Mouse (Mus musculus) spleen, postnatal 36 days (tissue): Measurements from ENCODE around the gene Rnf151.

Experiments used
- DNase-seq, 2 experiments: peaks; one replicate each; pipeline ENCODE4 v3.0.0; 2022; ENCODE audit warnings: low spot score in 2 of 2, mixed read lengths in 1 of 2

Rnf151 gene

GRCm38 (mm10) chr17:24717943-24718342 lies at the start of gene Rnf151, which contains the start of gene Rps2:
Rnf151 (minus strand) TSS chr17:24718063.
Rps2 (plus strand) TSS chr17:24718116.
- DNase-seq = no peak

GRCm38 (mm10) chr17:24766266-24766875 lies 48.5 kb upstream of the Rnf151 start:
- DNase-seq = no peak

DNA sequence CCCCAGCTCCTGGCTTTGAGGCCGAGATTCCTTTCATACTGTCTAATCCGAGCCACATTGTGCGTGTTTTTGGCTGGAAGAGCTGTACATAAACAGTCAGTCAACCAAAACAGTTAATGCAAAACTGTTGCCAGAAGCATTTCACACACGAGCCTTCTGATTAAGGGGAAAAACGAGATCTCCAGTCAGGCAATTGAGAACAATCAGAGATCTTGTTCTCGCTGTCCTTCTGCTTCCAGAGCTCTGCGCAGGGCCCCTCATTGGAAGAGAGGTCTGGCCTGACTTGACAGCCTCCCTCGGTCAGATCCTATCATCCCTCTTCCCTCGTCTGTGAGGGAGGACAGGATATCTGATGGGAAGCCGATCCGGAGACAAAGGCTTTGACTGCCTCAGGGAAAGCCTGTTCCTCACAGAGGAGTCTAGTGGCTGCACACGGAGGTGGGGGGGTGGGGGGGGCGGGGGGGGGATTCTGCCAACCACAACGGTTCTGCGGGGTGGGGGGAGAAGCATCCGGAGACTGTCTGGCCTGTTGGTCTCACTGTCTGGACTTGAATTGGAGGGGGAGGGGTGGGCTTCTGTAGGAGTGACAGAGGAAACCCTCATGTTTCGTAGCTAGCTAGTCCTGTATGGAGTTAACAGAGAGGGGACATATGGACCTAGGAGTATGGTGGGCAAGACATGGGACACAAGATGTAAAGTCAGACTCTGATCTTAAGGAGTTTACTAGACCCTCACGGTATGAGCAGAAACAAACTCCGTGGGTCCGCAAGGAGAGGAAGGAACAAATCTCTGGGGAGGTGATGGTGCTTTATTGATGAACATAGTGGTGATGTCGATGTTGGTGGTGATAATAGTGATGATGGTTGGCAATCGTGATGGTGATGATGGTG lies 47.4 kb upstream of the Rnf151 start:
- DNase-seq = no peak

DNA sequence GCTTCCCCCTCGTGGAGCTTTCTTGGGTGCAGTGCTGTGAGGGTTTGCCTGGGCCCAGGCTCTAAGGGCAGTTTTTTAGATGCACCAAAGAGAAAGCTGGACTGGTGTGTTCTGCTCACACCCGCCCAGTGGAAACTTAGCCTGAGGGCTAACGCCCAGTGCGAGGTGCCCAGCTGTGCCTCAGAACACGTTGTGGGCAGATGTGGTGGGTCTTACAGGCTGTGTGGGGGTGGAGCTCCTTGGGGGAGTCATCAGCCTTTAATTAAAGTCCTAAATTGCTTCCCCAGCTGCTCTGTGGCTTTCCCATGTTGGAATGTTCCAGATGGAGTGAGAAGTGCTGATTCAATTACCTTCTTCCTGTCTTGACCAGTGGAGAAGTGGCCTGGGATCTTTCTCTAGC lies 43.3 kb upstream of the Rnf151 start:
- no peak for DNase-seq

DNA sequence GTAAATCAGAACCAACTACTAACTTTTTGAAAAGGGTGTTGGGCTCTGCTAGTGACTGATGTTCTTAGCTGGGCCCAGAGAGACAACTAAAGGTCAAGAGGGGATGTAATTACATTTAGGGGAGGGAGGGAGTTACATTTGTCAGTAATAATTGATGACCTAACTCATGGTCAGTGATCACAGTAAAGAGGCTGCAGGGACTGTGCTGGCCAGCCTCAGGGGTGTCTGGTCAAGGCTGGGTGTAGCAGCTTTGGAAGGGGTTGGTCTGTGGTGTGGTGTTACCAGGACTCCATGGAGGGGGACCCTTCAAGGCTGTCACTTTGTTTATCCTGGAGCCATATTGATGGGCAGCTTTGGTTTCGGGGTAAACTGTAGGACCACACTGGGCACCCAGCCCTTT lies 39.5 kb upstream of the Rnf151 start:
- no peak for DNase-seq

- DNase-seq = no peak
Measured at GRCm38 (mm10) chr17:24752415-24753394, 34.8 kb upstream of the Rnf151 start, which contains the start of gene Hs3st6. Hs3st6 (plus strand) TSS chr17:24752988.

- no peak for DNase-seq
Measured at GRCm38 (mm10) chr17:24751528-24751927, 33.7 kb upstream of the Rnf151 start.

DNA sequence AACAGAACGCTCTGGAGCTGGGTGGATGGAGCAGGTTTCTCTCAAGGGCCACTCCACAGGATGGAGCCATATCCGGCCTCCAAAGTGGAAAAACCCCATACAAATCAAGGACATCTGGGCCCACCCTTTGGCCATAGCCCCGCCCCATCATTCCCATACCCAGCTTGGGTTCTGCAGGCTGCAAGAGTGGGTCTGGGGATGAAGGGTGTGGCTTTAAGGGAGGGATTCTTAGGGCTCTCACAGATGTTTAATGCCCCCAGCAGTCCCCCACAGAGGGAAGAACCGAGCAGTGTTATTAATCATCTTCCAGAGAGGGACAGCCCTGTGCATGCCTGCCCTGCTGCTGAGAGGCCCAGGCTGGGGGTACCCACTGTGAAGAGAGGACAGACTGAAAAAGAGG lies 29.1 kb upstream of the Rnf151 start:
- DNase-seq = no peak

DNA sequence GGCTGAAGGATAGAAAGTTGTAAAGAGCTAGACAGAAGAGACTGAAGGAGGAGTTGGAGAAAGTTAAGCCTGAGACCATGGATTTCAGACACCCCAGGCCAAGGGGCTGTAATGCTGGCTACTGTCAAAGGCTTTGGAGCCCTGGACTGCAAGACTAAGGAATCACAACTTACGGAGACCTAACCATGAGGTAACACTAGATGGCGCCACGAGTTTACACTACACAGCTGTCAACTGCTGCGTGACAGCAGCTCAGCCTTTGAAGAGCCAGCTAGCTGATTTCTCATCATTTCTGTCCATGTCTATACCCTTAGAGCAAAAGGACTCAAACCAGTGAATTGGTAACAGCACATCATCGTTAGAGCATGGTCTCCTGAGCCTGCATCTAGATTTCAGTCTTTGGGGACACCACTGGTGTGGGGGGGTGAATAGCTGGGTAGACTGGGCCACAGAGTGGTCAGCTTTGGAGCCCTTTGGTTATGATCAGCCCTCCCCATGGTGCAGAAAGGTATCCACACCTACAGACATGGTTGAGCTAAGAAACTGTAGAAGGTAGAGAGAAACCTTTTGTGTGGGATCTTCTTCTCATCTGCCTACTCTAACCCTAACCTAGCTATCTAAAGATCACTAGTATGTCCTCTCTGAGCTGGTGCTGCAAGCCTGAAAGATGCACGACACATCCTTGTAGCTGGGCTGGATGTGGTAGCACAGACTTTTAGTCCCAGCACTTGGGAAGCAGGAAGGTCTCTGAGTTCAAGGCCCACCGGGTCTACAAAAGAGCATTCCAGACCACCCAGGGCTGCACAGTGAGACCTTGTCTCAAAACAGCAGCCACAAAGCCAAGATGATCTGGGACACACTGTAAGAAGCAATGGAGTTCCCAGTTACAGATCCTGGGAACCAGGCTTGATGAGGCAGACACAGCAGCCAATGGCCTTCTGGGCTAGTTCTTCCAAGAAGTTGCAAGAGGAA lies 27.9 kb upstream of the Rnf151 start:
- DNase-seq = peak; percentile 74

GRCm38 (mm10) chr17:24744381-24744780 lies 26.5 kb upstream of the Rnf151 start:
- no peak for DNase-seq

DNA sequence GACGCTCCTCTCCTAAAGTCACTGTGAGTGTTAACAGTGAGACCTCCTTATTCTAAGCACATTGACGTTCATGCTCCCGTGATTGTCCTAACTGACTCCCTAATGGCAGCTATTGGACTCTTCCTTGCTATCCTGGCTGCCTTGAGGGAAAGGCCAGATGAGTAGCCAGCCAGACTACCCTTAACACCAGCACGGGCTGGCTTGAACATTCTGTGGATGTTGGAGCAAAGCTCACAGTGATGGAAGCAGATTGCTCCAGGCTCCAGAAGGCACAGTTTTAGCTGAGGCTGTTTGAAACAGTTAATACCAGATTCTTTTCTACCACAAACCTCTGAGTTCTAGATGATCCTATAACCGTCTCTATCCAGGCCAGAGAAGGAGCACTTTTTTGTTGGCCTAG lies 26.0 kb upstream of the Rnf151 start:
- no peak for DNase-seq

GRCm38 (mm10) chr17:24742307-24742706 lies 24.4 kb upstream of the Rnf151 start:
- no peak for DNase-seq

DNA sequence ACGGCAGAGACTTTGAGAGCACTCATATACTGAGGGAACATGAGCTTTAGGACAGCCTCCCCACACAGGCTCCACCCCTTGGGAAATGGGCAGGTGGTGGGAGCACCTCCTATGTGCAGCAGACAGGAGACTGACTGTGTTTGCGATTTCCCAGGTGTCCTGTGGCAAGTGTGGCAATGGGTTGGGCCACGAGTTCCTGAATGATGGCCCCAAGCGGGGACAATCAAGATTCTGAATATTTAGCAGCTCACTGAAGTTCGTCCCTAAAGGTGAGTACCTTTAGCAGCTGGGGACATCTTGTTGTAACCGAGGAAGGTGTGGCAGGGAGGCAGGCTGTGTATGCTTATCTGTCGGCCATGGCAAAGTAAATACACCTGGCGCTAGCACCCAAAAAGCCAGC lies 22.1 kb upstream of the Rnf151 start:
- no peak for DNase-seq

DNA sequence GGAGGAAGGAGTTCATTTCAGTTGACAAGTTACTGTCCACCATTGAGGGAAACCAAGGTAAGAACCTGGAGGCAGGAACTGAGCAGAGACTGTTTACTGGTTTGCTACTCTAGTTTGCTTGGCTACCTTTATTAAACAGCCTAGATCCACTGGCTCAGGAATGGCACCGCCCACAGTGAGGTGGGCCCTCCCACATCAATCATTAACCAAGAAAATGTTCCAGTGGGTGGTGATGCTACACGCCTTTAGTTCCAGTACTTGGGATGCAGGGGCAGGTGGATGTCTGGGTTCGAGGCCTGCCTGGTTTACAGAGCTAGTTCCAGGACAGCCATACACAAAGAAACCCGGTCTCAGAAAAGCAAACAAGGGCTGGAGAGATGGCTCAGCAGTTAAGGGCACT lies 20.4 kb upstream of the Rnf151 start:
- no peak for DNase-seq

GRCm38 (mm10) chr17:24737135-24737810 lies 19.4 kb upstream of the Rnf151 start:
- no peak for DNase-seq

GRCm38 (mm10) chr17:24736330-24737051 lies 18.6 kb upstream of the Rnf151 start, which contains the start of gene Msrb1:
Msrb1 (plus strand) TSS chr17:24736642.
- peak; percentile 99 for DNase-seq

GRCm38 (mm10) chr17:24735446-24735845 lies 17.6 kb upstream of the Rnf151 start:
- DNase-seq = no peak

DNA sequence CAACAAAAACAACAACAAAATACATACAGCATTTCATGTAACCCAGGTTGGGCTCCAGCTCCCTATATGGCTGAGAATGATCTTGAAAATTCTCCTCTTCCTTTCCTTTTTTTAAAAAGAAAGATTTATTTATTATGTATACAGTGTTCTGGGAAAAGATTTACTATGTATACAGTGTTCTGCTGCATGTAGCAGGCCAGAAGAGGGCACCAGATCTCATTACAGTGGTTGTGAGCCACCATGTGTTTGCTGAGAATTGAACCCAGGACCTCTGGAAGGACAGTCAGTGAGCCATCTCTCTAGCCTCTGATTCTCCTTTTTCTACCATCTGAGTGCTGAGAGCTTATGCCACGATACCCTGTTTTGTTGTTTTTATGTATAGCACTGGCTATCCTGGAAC lies 16.6 kb upstream of the Rnf151 start:
- DNase-seq = no peak

GRCm38 (mm10) chr17:24733434-24734050 lies 15.7 kb upstream of the Rnf151 start:
- DNase-seq = no peak
